Mouse (Mus musculus) megakaryocyte, embryonic 14.5 days (primary cell): ENCODE results near the gene St3gal3.

Source experiments
- FLI1 ChIP-seq: IDR thresholded peaks from 2 replicates; pipeline ENCODE4 v1.6.1; 2012; ENCODE audit warnings: low read length, inconsistent platforms, mixed read lengths
- GATA1 ChIP-seq: IDR thresholded peaks from 3 replicates; pipeline ENCODE4 v1.6.1; 2012; ENCODE audit warnings: mixed read lengths, low read length, inconsistent platforms, borderline replicate concordance

- TF ChIP-seq GATA1 (no peak), FLI1 (no peak)
Measured at GRCm38 (mm10) chr4:118042671-118043320, 91.9 kb downstream of the St3gal3 start.
